Mouse (Mus musculus): ENCODE data around the gene Catip. TPM values are rescaled to one million over a fixed set of nuclear protein-coding genes. Genes with fewer than 3 reads are reported as not detected.
"Not testable (repeated sequence)": the region's sequence is repeated elsewhere in the genome, so short reads cannot be mapped to it uniquely, and the experiment has no call there.

Catip gene
- polyA plus RNA-seq, 1 experiment from 2014 or later: 1.4 TPM

GRCm38 (mm10) chr1:74390287-74390906, 28.5 kb downstream of the Catip start:
- H3K36me3 ChIP-seq: peaks cover 25% of the 10 kb centered on the region
- peaks cover 25% of the 10 kb centered on the region for H3K27me3 ChIP-seq (ENCODE audit: insufficient read depth, poor library complexity, severe bottlenecking)
- H3K4me1 ChIP-seq (replicated peaks): peaks cover 54% of the 10 kb centered on the region
- WGBS: 5% methylated on average over 21 of the region's 21 CpGs
- no peaks in the 10 kb centered on the region for H3K9me3 ChIP-seq
- DNase-seq (ENCODE audit: low spot score): peak; percentile 62
- H3K27ac ChIP-seq: peak overlapping the region; percentile 69
- H3K4me3 ChIP-seq: peak overlapping the region; percentile 97

GRCm38 (mm10) chr1:74390924-74391748, 29.2 kb downstream of the Catip start, which contains the start of gene Ctdsp1:
Gene Ctdsp1, plus strand, starts transcription at chr1:74391509.
- Histone ChIP-seq H3K27ac (peak within 1 kb of the TSS; percentile 99), H3K4me3 (peak within 1 kb of the TSS; percentile 97), H3K9me3 (no peaks in the 10 kb centered on the region), H3K27me3 (ENCODE audit: insufficient read depth, poor library complexity, severe bottlenecking) (peaks cover 25% of the 10 kb centered on the region), H3K4me1 (replicated peaks) (peaks cover 54% of the 10 kb centered on the region), H3K36me3 (peaks cover 30% of the 10 kb centered on the region)
- WGBS: 2% methylated on average over 47 of the region's 51 CpGs
- peak; percentile 96 for DNase-seq (ENCODE audit: low spot score)

GRCm38 (mm10) chr1:74391844-74392441, 30.0 kb downstream of the Catip start:
- H3K9me3 ChIP-seq: no peaks in the 10 kb centered on the region
- H3K4me1 ChIP-seq (replicated peaks): peaks cover 55% of the 10 kb centered on the region
- H3K36me3 ChIP-seq: peaks cover 30% of the 10 kb centered on the region
- WGBS: under 1% methylated on average over 63 of the region's 63 CpGs
- peak; percentile 68 for DNase-seq (ENCODE audit: low spot score)
- H3K4me3 ChIP-seq: peak overlapping the region; percentile 97
- H3K27ac ChIP-seq: peak overlapping the region; percentile 99
- H3K27me3 ChIP-seq (ENCODE audit: insufficient read depth, poor library complexity, severe bottlenecking): peaks cover 25% of the 10 kb centered on the region

- no peak for DNase-seq (ENCODE audit: low spot score)
- H3K4me1 ChIP-seq (replicated peaks): peaks cover 54% of the 10 kb centered on the region
- peaks cover 30% of the 10 kb centered on the region for H3K36me3 ChIP-seq
- H3K27me3 ChIP-seq (ENCODE audit: insufficient read depth, poor library complexity, severe bottlenecking): peaks cover 25% of the 10 kb centered on the region
- WGBS: 3% methylated on average over 16 of the region's 16 CpGs
- H3K9me3 ChIP-seq: no peaks in the 10 kb centered on the region
- H3K4me3 ChIP-seq: peak overlapping the region; percentile 97
- peak overlapping the region; percentile 99 for H3K27ac ChIP-seq
Observed at GRCm38 (mm10) chr1:74392446-74392994, 30.6 kb downstream of the Catip start.

- 53% methylated on average over 7 of the region's 7 CpGs for WGBS
Observed at GRCm38 (mm10) chr1:74393010-74393409, 31.1 kb downstream of the Catip start.

GRCm38 (mm10) chr1:74393697-74394096, 31.8 kb downstream of the Catip start:
- whole genome bisulfite sequencing: 94% methylated on average over 9 of the region's 9 CpGs
- DNase-seq (ENCODE audit: low spot score): no peak
- H3K4me1 ChIP-seq (replicated peaks): peaks cover 58% of the 10 kb centered on the region
- no peaks in the 10 kb centered on the region for H3K9me3 ChIP-seq
- H3K27me3 ChIP-seq (ENCODE audit: insufficient read depth, poor library complexity, severe bottlenecking): peaks cover 21% of the 10 kb centered on the region
- H3K27ac ChIP-seq: peak overlapping the region; percentile 99; the same call in 1 of the 2 replicates
- peaks cover 30% of the 10 kb centered on the region for H3K36me3 ChIP-seq
- peak overlapping the region; percentile 97; the same call in 1 of the 2 replicates for H3K4me3 ChIP-seq

More at GRCm38 (mm10) chr1:74393010-74393409, 31.1 kb downstream of the Catip start:
- H3K4me3 ChIP-seq: peak overlapping the region; percentile 97
- no peaks in the 10 kb centered on the region for H3K9me3 ChIP-seq
- no peak for DNase-seq (ENCODE audit: low spot score)
- peak overlapping the region; percentile 99 for H3K27ac ChIP-seq
- H3K36me3 ChIP-seq: peaks cover 30% of the 10 kb centered on the region
- H3K27me3 ChIP-seq (ENCODE audit: insufficient read depth, poor library complexity, severe bottlenecking): peaks cover 25% of the 10 kb centered on the region
- H3K4me1 ChIP-seq (replicated peaks): peaks cover 55% of the 10 kb centered on the region

GRCm38 (mm10) chr1:74394311-74394710, 32.4 kb downstream of the Catip start:
- H3K9me3 ChIP-seq: no peaks in the 10 kb centered on the region
- 94% methylated on average over 9 of the region's 9 CpGs for WGBS

GRCm38 (mm10) chr1:74394858-74395257, 33.0 kb downstream of the Catip start:
- WGBS: 92% methylated on average over 15 of the region's 15 CpGs
- Histone ChIP-seq H3K4me1 (replicated peaks) (peaks cover 52% of the 10 kb centered on the region), H3K27ac (no peak overlapping the region), H3K4me3 (no peak overlapping the region), H3K36me3 (peaks cover 30% of the 10 kb centered on the region), H3K27me3 (ENCODE audit: insufficient read depth, poor library complexity, severe bottlenecking) (peaks cover 9% of the 10 kb centered on the region), H3K9me3 (no peaks in the 10 kb centered on the region)
- no peak for DNase-seq (ENCODE audit: low spot score)

More at GRCm38 (mm10) chr1:74394311-74394710, 32.4 kb downstream of the Catip start:
- DNase-seq (ENCODE audit: low spot score): no peak
- Histone ChIP-seq H3K27me3 (ENCODE audit: insufficient read depth, poor library complexity, severe bottlenecking) (peaks cover 15% of the 10 kb centered on the region), H3K36me3 (peaks cover 30% of the 10 kb centered on the region), H3K27ac (no peak overlapping the region), H3K4me1 (replicated peaks) (peaks cover 58% of the 10 kb centered on the region), H3K4me3 (0 out of 2 replicates have a peak overlapping the region, but pooled peaks have one; percentile 1)

- Histone ChIP-seq H3K4me1 (replicated peaks) (peaks cover 48% of the 10 kb centered on the region), H3K27ac (no peak overlapping the region), H3K4me3 (no peak overlapping the region), H3K36me3 (peaks cover 30% of the 10 kb centered on the region), H3K27me3 (ENCODE audit: insufficient read depth, poor library complexity, severe bottlenecking) (peaks cover 5% of the 10 kb centered on the region), H3K9me3 (no peaks in the 10 kb centered on the region)
- WGBS: 87% methylated on average over 13 of the region's 13 CpGs
- no peak for DNase-seq (ENCODE audit: low spot score)
Observed at GRCm38 (mm10) chr1:74395290-74395689, 33.4 kb downstream of the Catip start.

- peaks cover 30% of the 10 kb centered on the region for H3K36me3 ChIP-seq
- DNase-seq (ENCODE audit: low spot score); H3K9me3 ChIP-seq; H3K27me3 ChIP-seq (ENCODE audit: insufficient read depth, poor library complexity, severe bottlenecking): not testable (repeated sequence)
- H3K4me3 ChIP-seq: peak overlapping the region; percentile 60
- WGBS: 8% methylated on average over 12 of the region's 12 CpGs
- peak overlapping the region; percentile 88 for H3K27ac ChIP-seq
- peaks cover 40% of the 10 kb centered on the region for H3K4me1 ChIP-seq (replicated peaks)
Observed at GRCm38 (mm10) chr1:74396456-74397222, 34.7 kb downstream of the Catip start.

- DNase-seq (ENCODE audit: low spot score): peak; percentile 98
- Histone ChIP-seq H3K36me3 (peaks cover 30% of the 10 kb centered on the region), H3K27me3 (ENCODE audit: insufficient read depth, poor library complexity, severe bottlenecking) (no peaks in the 10 kb centered on the region; the same call in 1 of the 2 replicates), H3K9me3 (no peaks in the 10 kb centered on the region), H3K27ac (peak overlapping the region; percentile 88), H3K4me3 (peak overlapping the region; percentile 60), H3K4me1 (replicated peaks) (peaks cover 34% of the 10 kb centered on the region)
- WGBS: under 1% methylated on average over 41 of the region's 41 CpGs
Observed at GRCm38 (mm10) chr1:74397268-74397918, 35.5 kb downstream of the Catip start.
